Mouse (Mus musculus) embryonic fibroblast, embryonic 13.5 days (primary cell): ENCODE data around the gene Dnajc14.

Source experiments
- CTCF ChIP-seq: IDR thresholded peaks from 2 replicates; pipeline ENCODE4 v1.5.1; 2011; ENCODE audit warnings: mild to moderate bottlenecking, control low read depth, low read length, moderate library complexity, borderline replicate concordance; ENCODE audit not compliant: insufficient read depth
- POLR2A ChIP-seq: IDR thresholded peaks from 2 replicates; pipeline ENCODE4 v1.6.1; 2011; ENCODE audit warnings: low read depth, mild to moderate bottlenecking, control low read depth, low read length, moderate library complexity

DNA sequence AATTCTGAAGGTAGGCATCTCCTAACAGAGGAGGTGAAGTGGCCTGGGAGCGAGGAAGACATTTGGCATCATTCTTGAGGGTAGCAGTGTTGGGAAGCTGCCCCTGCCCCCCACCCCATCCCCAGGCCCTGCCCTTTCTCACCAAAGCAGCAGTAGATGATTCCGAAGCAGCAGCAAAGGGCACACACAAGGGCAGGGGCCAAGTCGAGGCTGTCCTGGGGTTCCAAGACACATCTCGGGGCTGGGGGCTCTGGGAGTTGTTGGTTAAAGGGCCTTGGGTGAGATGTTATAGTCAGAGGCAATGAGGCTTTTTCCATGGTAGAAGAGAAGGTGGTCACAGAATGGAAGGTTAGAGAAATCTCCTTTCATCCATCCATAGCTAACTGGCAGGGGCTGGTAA, 906 bp upstream of the Dnajc14 start:
- no peak for TF ChIP-seq CTCF
- no peak for TF ChIP-seq POLR2A
